Mouse (Mus musculus): ENCODE data around the gene Flnb. TPM values are rescaled to one million over a fixed set of nuclear protein-coding genes. Genes with fewer than 3 reads are reported as not detected.

Flnb gene
- polyA plus RNA-seq, 1 experiment from 2014 or later = 13.6 TPM

- no peak for DNase-seq
- 92% methylated on average over 1 of the region's 1 CpGs for whole genome bisulfite sequencing
Measured at GRCm38 (mm10) chr14:7928362-7928761, 110.6 kb downstream of the Flnb start.

GRCm38 (mm10) chr14:7929029-7929428 is 111.3 kb downstream of the Flnb start:
- Histone ChIP-seq H3K27ac (replicated peaks; ENCODE audit: low read depth, low read length) (no peak overlapping the region), H3K4me3 (replicated peaks; ENCODE audit: low read depth, low read length) (no peak overlapping the region), H3K4me1 (ENCODE audit: control insufficient read depth, insufficient read depth, low read length) (no peaks in the 10 kb centered on the region), H3K9ac (replicated peaks; ENCODE audit: low read length) (no peak overlapping the region), H3K9me3 (ENCODE audit: control insufficient read depth, low read length) (no peaks in the 10 kb centered on the region), H3K27me3 (ENCODE audit: control insufficient read depth, insufficient read depth, low read length) (no peaks in the 10 kb centered on the region), H3K36me3 (ENCODE audit: control insufficient read depth, insufficient read depth, low read length) (peaks cover 83% of the 10 kb centered on the region), H3K4me2 (ENCODE audit: low read length) (no peak overlapping the region)
- no peak for ATAC-seq (ENCODE audit: low FRiP score, low TSS enrichment)
- 90% methylated on average over 7 of the region's 7 CpGs for WGBS
- DNase-seq = no peak

More at GRCm38 (mm10) chr14:7928362-7928761, 110.6 kb downstream of the Flnb start:
- no peak overlapping the region for H3K4me3 ChIP-seq (replicated peaks; ENCODE audit: low read depth, low read length)
- H3K4me1 ChIP-seq (ENCODE audit: control insufficient read depth, insufficient read depth, low read length) = no peaks in the 10 kb centered on the region
- no peak overlapping the region for H3K4me2 ChIP-seq (ENCODE audit: low read length)
- H3K9ac ChIP-seq (replicated peaks; ENCODE audit: low read length) = no peak overlapping the region
- ATAC-seq (ENCODE audit: low FRiP score, low TSS enrichment) = no peak
- H3K27me3 ChIP-seq (ENCODE audit: control insufficient read depth, insufficient read depth, low read length) = no peaks in the 10 kb centered on the region
- H3K27ac ChIP-seq (replicated peaks; ENCODE audit: low read depth, low read length) = no peak overlapping the region
- H3K9me3 ChIP-seq (ENCODE audit: control insufficient read depth, low read length) = no peaks in the 10 kb centered on the region
- peaks cover 84% of the 10 kb centered on the region for H3K36me3 ChIP-seq (ENCODE audit: control insufficient read depth, insufficient read depth, low read length)

- Histone ChIP-seq H3K27ac (replicated peaks; ENCODE audit: low read depth, low read length) (no peak overlapping the region), H3K4me3 (replicated peaks; ENCODE audit: low read depth, low read length) (no peak overlapping the region), H3K4me1 (ENCODE audit: control insufficient read depth, insufficient read depth, low read length) (no peaks in the 10 kb centered on the region), H3K9me3 (ENCODE audit: control insufficient read depth, low read length) (no peaks in the 10 kb centered on the region), H3K9ac (replicated peaks; ENCODE audit: low read length) (no peak overlapping the region), H3K36me3 (ENCODE audit: control insufficient read depth, insufficient read depth, low read length) (peaks cover 74% of the 10 kb centered on the region), H3K27me3 (ENCODE audit: control insufficient read depth, insufficient read depth, low read length) (no peaks in the 10 kb centered on the region), H3K4me2 (ENCODE audit: low read length) (no peak overlapping the region)
- ATAC-seq (ENCODE audit: low FRiP score, low TSS enrichment) (no peak), DNase-seq (no peak)
- WGBS = 92% methylated on average over 4 of the region's 4 CpGs
Measured at GRCm38 (mm10) chr14:7932151-7932550, 114.4 kb downstream of the Flnb start.

DNA sequence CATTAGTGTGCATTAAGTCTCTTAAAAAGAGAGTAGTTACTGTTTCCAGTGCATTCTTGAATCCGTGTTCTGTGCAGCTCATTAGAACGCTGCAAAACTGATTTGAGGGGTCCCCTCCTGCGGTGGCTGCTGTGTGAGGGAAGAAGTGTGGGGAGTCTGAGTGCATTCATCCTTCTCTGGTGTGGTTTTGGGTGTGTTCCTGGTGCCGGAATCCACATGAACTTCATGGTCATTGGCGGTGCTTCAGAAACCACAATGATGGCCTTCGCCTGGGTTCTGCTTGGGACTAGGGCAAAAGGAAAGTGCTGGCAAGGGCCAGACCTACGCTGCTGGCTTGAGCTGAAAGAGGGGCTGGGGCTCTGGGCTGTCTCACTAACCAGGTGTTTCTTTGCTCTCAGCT is 116.4 kb downstream of the Flnb start:
- ATAC-seq (ENCODE audit: low FRiP score, low TSS enrichment) (no peak), DNase-seq (no peak)
- WGBS = 91% methylated on average over 7 of the region's 7 CpGs
- no peak overlapping the region for H3K4me3 ChIP-seq (replicated peaks; ENCODE audit: low read depth, low read length)
- H3K4me2 ChIP-seq (ENCODE audit: low read length) = no peak overlapping the region
- H3K36me3 ChIP-seq (ENCODE audit: control insufficient read depth, insufficient read depth, low read length) = peaks cover 63% of the 10 kb centered on the region
- H3K27me3 ChIP-seq (ENCODE audit: control insufficient read depth, insufficient read depth, low read length) = no peaks in the 10 kb centered on the region
- H3K9me3 ChIP-seq (ENCODE audit: control insufficient read depth, low read length) = no peaks in the 10 kb centered on the region
- no peak overlapping the region for H3K9ac ChIP-seq (replicated peaks; ENCODE audit: low read length)
- no peaks in the 10 kb centered on the region for H3K4me1 ChIP-seq (ENCODE audit: control insufficient read depth, insufficient read depth, low read length)
- no peak overlapping the region for H3K27ac ChIP-seq (replicated peaks; ENCODE audit: low read depth, low read length)

DNA sequence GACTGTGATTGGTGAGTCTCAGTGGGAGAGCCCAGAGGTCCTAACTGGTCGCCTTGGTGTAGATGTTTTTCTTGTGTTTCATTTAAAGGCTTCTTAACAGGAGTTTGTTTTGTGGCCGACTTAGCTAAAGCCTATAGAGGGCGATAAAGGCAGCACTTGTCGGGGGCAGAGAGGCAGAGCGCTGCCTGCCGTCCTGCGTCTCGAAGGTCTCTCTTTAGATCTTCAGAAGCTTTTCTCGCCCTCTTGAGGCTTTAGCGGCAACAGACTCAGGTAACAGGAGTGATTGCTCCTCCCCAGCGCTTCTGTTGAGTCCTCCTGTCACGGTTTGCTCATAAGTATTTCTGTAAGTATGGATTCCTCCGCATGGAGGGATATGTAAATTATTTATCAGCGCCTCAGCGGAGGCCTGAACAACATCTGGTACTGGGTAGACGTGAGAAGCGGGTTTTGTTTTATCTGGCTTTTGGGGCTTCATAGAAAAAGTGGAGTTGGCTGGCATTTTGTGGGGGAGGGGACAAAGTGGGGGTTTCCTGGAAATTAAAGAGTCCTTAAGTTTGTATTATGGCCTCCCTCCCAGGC is 119.4 kb downstream of the Flnb start:
- WGBS = 13% methylated on average over 17 of the region's 17 CpGs
- no peak overlapping the region for H3K27ac ChIP-seq (replicated peaks; ENCODE audit: low read depth, low read length)
- no peak overlapping the region for H3K4me2 ChIP-seq (ENCODE audit: low read length)
- DNase-seq = peak; percentile 73
- no peak overlapping the region for H3K9ac ChIP-seq (replicated peaks; ENCODE audit: low read length)
- no peak overlapping the region for H3K4me3 ChIP-seq (replicated peaks; ENCODE audit: low read depth, low read length)
- H3K4me1 ChIP-seq (ENCODE audit: control insufficient read depth, insufficient read depth, low read length) = no peaks in the 10 kb centered on the region
- no peaks in the 10 kb centered on the region for H3K27me3 ChIP-seq (ENCODE audit: control insufficient read depth, insufficient read depth, low read length)
- peaks cover 38% of the 10 kb centered on the region for H3K36me3 ChIP-seq (ENCODE audit: control insufficient read depth, insufficient read depth, low read length)
- no peaks in the 10 kb centered on the region for H3K9me3 ChIP-seq (ENCODE audit: control insufficient read depth, low read length)
- ATAC-seq (ENCODE audit: low FRiP score, low TSS enrichment) = 0 out of 2 replicates have a peak, but pooled peaks have one; percentile 39

DNA sequence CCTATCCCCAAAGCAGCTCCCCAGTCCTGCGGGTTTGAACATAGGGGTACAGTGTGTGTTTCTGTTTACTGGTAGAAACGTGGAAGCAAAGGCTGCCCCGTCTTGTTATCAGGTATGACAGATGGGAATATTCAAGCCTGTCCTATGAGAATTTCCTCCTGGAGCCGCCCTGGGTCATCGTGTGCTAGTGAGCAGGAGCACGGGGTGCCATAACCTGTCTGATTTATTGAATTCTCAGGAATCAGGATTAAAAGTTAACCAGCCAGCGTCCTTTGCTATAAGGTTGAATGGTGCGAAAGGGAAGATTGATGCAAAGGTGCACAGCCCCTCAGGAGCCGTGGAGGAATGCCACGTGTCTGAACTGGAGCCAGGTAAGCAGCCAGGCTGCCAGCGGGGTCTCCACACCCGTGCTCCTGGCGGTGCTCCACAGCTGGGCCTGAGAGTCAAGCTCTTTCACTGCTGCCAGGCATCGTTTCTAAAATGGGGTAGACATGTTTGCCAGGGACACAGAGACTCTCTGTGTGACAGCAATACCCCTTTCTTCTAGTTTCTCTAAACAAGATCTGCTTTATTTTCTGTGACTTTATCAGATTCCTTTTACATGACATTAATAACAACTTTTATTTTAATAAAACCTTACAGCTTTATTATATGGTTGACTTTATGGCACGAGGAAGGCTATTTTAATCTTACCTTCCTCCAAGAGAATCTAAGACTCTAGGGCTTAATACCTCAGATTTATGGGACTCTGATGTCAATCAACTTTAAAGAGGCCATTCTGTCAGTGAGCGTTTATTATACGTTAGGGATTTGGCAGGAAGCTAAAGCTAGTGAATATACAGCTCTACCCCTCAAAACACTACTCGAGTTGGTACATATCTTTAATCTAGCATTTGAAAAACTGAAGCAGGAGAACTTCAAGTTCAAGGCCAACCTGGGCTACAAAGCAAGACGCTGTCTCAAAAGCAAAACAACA is 121.3 kb downstream of the Flnb start:
- DNase-seq (no peak), ATAC-seq (ENCODE audit: low FRiP score, low TSS enrichment) (no peak)
- Histone ChIP-seq H3K9me3 (ENCODE audit: control insufficient read depth, low read length) (no peaks in the 10 kb centered on the region), H3K4me3 (replicated peaks; ENCODE audit: low read depth, low read length) (no peak overlapping the region), H3K4me1 (ENCODE audit: control insufficient read depth, insufficient read depth, low read length) (no peaks in the 10 kb centered on the region), H3K4me2 (ENCODE audit: low read length) (no peak overlapping the region), H3K27me3 (ENCODE audit: control insufficient read depth, insufficient read depth, low read length) (no peaks in the 10 kb centered on the region), H3K9ac (replicated peaks; ENCODE audit: low read length) (no peak overlapping the region), H3K36me3 (ENCODE audit: control insufficient read depth, insufficient read depth, low read length) (peaks cover 25% of the 10 kb centered on the region), H3K27ac (replicated peaks; ENCODE audit: low read depth, low read length) (no peak overlapping the region)
- WGBS = 91% methylated on average over 19 of the region's 19 CpGs

- Histone ChIP-seq H3K36me3 (ENCODE audit: control insufficient read depth, insufficient read depth, low read length) (peaks cover 21% of the 10 kb centered on the region; the same call in 1 of the 2 replicates), H3K9ac (replicated peaks; ENCODE audit: low read length) (no peak overlapping the region), H3K27ac (replicated peaks; ENCODE audit: low read depth, low read length) (no peak overlapping the region), H3K9me3 (ENCODE audit: control insufficient read depth, low read length) (no peaks in the 10 kb centered on the region), H3K4me3 (replicated peaks; ENCODE audit: low read depth, low read length) (no peak overlapping the region), H3K4me2 (ENCODE audit: low read length) (no peak overlapping the region), H3K4me1 (ENCODE audit: control insufficient read depth, insufficient read depth, low read length) (no peaks in the 10 kb centered on the region), H3K27me3 (ENCODE audit: control insufficient read depth, insufficient read depth, low read length) (no peaks in the 10 kb centered on the region)
- DNase-seq (no peak), ATAC-seq (ENCODE audit: low FRiP score, low TSS enrichment) (no peak)
- WGBS = 89% methylated on average over 5 of the region's 5 CpGs
Measured at GRCm38 (mm10) chr14:7941413-7941812, 123.7 kb downstream of the Flnb start.

GRCm38 (mm10) chr14:7943101-7943800 is 125.5 kb downstream of the Flnb start:
- 80% methylated on average over 7 of the region's 7 CpGs for WGBS
- Histone ChIP-seq H3K9me3 (ENCODE audit: control insufficient read depth, low read length) (no peaks in the 10 kb centered on the region), H3K27me3 (ENCODE audit: control insufficient read depth, insufficient read depth, low read length) (no peaks in the 10 kb centered on the region), H3K4me1 (ENCODE audit: control insufficient read depth, insufficient read depth, low read length) (no peaks in the 10 kb centered on the region), H3K36me3 (ENCODE audit: control insufficient read depth, insufficient read depth, low read length) (peaks cover 28% of the 10 kb centered on the region), H3K9ac (replicated peaks; ENCODE audit: low read length) (no peak overlapping the region), H3K4me2 (ENCODE audit: low read length) (no peak overlapping the region), H3K4me3 (replicated peaks; ENCODE audit: low read depth, low read length) (no peak overlapping the region), H3K27ac (replicated peaks; ENCODE audit: low read depth, low read length) (no peak overlapping the region)
- peak; percentile 19 for DNase-seq
- 0 out of 2 replicates have a peak, but pooled peaks have one; percentile 38 for ATAC-seq (ENCODE audit: low FRiP score, low TSS enrichment)
